Mouse (Mus musculus) olfactory bulb, adult 2 months (tissue): ENCODE measurements around the gene Gm28053. TPM values are rescaled to one million over a fixed set of nuclear protein-coding genes. Genes with fewer than 3 reads are reported as not detected.

ENCODE experiments used
- H3K27ac ChIP-seq: fragments of 200-500 bp; 2 replicates; pipeline ENCODE4 v1.5.1; 2012; ENCODE audit warnings: low read depth, low read length; ENCODE audit not compliant: insufficient read depth
- H3K4me1 ChIP-seq: fragments of 200-500 bp; 2 replicates; pipeline ENCODE4 v1.6.1; 2012; ENCODE audit warnings: low read length; ENCODE audit not compliant: control insufficient read depth, insufficient read depth
- H3K4me3 ChIP-seq: fragments of 200-500 bp; 2 replicates; pipeline ENCODE4 v1.5.1; 2012; ENCODE audit warnings: mild to moderate bottlenecking, low read depth, low read length, moderate library complexity; ENCODE audit not compliant: insufficient read depth
- CTCF ChIP-seq: fragments of 200-500 bp; IDR thresholded peaks from 2 replicates; pipeline ENCODE4 v1.5.1; 2012; ENCODE audit warnings: low read depth, mild to moderate bottlenecking, low read length, moderate library complexity; ENCODE audit not compliant: insufficient read depth
- POLR2A ChIP-seq: fragments of 200-500 bp; IDR thresholded peaks from 2 replicates; pipeline ENCODE4 v1.6.1; 2012; ENCODE audit warnings: mild to moderate bottlenecking, low read depth, low read length, moderate library complexity; ENCODE audit not compliant: insufficient read depth
- WGBS: fragments of 180-500 bp; shearing (Covaris S2); methylation state at CpG from one replicate; pipeline ENCODE4 v1.1.7; 2018; 5-methylcytosine and 5-hydroxymethylcytosine counted together
- polyA plus RNA-seq: library from polyadenylated mRNA; stranded (reverse); fragments of >200 nt; gene quantifications from 2 replicates; pipeline ENCODE4 v1.2.4, GENCODE M21; 2012; ENCODE audit warnings: low replicate concordance; ENCODE audit not compliant: missing spikeins, insufficient read depth, insufficient read length

Gm28053 gene
- polyA plus RNA-seq, 1 experiment = not detected

DNA sequence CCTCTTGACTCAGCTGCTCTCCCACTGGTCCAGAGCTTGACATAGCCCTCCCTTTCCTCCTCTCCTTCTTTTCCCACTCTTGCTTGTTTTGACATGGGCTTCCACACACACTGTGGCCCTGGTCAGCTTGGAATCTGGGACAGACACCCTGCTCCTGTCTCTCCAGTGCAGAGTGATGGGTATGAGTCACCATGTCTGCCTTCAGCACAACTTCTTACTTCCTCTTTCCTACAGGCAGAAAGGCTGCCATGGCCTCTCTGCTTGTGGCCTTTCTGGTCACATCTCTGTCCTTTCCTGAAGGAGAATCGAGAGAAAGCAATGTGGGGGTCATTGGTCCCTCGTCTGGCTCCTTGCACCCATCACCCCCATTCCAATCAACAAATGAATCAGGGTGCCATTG lies 31.3 kb upstream of the Gm28053 start:
- Histone ChIP-seq H3K4me1 (no peaks in the 10 kb centered on the region), H3K27ac (no peak overlapping the region), H3K4me3 (no peak overlapping the region)
- 84% methylated on average over 2 of the region's 2 CpGs for WGBS
- TF ChIP-seq CTCF (no peak), POLR2A (no peak)

DNA sequence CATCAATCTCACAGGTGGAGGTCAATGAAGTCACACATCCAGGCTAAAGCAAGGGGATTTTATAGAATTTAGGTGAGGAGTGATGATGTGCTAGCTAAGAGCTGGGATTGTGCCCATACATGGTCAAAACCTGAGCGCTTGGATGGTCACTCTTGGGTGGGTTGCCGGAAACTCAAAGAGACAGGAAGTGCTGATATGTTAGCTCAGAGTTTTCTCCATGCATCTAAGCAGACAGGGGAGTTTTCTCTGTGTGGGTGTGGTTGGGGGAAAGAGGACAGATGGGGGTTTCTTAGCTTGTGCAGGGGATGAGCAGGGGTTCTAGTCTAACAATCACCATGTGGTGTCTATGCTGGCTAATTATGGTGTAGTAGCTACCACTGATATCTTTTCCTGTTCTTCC lies 29.1 kb upstream of the Gm28053 start:
- WGBS = 91% methylated on average over 2 of the region's 2 CpGs
- no peak for TF ChIP-seq CTCF
- no peak for TF ChIP-seq POLR2A
- no peaks in the 10 kb centered on the region for H3K4me1 ChIP-seq
- no peak overlapping the region for H3K27ac ChIP-seq
- H3K4me3 ChIP-seq = no peak overlapping the region

DNA sequence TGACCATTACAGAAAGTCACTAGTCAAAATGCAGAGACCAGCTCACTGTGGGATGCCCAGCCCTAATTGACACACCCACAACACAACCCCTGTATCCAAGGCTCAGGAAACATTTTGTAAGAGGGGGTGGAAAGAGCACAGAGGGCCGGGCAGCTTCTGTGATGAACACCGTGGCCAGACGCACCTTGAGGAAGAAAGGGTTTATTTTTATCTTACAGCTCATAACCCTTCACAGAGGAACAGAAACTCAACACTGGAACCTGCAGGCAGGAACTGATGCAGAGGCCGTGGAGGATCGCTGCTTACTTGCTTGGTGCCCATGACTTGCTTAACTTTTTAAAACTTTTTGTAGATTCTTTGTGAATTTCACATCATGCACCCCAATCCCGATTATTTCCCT lies 25.4 kb upstream of the Gm28053 start:
- TF ChIP-seq POLR2A (no peak), CTCF (no peak)
- H3K4me3 ChIP-seq = no peak overlapping the region
- no peak overlapping the region for H3K27ac ChIP-seq
- WGBS = 84% methylated on average over 6 of the region's 6 CpGs
- no peaks in the 10 kb centered on the region for H3K4me1 ChIP-seq

DNA sequence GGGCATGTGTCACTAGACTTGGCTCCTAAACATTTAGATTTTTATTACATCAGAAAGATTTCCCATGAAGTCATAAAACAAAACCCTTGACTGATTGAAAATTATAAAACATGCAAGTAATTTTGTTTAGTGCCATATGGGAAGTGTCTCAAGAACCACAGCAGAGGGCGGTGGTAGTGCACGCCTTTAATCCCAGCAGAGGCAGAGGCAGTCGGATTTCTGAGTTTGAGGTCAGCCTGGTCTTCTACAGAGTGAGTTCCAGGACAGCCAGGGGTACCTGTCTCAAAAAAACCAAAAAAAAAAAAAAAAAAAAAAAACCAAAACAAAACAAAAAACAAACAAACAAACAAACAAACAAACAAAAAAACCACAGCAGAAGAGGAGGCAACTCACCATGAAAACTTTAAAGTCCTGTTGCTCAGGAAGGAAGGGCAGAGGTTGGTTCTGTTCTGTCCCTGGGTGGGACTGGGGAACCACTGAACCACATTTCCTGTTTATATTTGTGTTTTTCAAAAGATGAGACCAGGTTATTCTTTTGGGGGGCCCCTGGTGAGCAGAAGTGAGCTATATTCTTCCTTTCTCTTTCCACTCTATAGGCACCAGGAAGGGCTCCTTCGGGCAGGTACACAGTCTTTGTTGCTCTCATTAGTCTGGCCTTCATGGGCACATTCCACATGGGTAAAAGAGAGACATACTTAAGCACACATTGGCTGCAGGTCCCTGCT lies 21.4 kb upstream of the Gm28053 start:
- H3K27ac ChIP-seq = no peak overlapping the region
- no peak for TF ChIP-seq POLR2A
- no peak for TF ChIP-seq CTCF
- no peaks in the 10 kb centered on the region for H3K4me1 ChIP-seq
- WGBS = 75% methylated on average over 4 of the region's 4 CpGs
- H3K4me3 ChIP-seq = no peak overlapping the region

DNA sequence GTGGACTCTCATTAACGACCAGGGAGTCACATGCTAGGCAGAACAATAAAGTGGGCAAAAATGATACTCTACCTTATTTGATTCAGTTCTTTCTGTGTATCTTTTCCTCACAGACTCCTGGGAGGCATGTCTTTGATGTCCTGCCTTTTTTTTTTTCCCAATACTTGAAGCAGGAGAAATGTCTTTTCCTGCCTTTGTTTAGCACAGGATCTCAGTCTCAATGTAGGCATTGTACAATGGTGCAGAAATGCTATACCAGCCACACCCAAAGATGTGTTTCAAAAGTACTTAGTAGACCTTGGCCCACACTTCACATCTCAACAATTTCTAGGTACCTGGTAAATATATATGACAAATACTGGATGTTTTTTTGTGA lies 20.9 kb upstream of the Gm28053 start:
- H3K4me3 ChIP-seq = no peak overlapping the region
- H3K4me1 ChIP-seq = no peaks in the 10 kb centered on the region
- 27% methylated on average over 1 of the region's 1 CpGs for WGBS
- no peak for TF ChIP-seq POLR2A
- H3K27ac ChIP-seq = no peak overlapping the region

DNA sequence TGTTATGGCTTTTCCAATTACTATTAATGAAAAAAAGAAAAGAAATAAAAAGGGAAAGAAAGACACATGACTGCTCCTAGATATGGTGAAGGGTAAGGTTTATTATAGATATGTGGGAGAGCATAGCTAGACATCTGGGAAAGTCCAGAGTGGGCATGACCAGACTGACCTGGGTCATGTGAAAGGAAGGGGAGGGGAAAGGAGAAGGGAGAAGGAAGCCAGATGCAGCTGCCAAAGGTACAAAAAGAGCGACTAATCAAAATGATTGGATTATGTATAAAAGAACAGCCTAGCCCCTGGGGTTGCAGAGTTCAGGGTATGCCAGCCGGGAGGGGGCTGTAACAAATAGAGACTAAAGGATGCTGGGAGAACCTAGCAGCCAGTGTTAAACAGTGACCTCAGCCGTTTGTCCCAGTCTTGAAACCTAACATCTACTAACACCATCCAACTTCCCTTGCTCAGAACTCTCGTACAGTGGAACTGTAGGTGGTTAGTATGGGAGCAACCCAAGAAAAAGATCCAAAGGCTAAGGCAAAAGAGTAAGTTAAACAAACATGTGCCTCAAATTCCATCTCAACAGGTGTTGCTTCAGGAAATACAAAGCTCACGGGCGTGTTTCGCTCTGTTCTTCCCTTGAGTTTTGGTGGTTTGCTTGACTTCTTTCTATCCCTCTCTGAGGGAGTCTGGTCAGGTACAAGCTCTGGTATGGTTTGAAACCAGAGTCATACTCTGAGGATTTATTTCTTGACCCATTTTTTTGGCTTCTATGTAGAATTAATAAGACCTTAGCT lies 20.1 kb upstream of the Gm28053 start:
- WGBS = 73% methylated on average over 7 of the region's 7 CpGs
- Histone ChIP-seq H3K27ac (no peak overlapping the region), H3K4me3 (no peak overlapping the region), H3K4me1 (no peaks in the 10 kb centered on the region)
- TF ChIP-seq CTCF = no peak
- TF ChIP-seq POLR2A = no peak

DNA sequence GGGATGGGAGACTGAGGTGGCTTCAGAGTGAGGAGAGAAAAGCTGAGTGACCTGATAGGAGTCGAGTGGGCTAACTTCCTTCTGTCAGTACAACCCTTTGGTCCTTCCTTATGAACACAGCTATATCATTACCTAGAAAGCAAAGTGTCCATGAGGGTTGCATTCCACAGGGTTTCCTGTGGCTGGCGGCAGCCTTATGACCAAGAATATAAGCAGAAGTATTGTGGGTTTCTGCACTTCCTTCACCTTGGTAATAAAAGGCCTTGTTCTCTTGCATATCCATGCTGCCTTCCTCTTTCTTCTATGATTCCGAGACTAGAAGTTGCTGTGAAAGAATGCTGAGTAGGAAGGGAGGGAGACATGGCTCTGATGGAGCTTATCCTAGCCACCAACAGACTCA lies 19.5 kb upstream of the Gm28053 start:
- H3K4me1 ChIP-seq = no peaks in the 10 kb centered on the region
- WGBS = 85% methylated on average over 3 of the region's 3 CpGs
- no peak for TF ChIP-seq POLR2A
- no peak for TF ChIP-seq CTCF

DNA sequence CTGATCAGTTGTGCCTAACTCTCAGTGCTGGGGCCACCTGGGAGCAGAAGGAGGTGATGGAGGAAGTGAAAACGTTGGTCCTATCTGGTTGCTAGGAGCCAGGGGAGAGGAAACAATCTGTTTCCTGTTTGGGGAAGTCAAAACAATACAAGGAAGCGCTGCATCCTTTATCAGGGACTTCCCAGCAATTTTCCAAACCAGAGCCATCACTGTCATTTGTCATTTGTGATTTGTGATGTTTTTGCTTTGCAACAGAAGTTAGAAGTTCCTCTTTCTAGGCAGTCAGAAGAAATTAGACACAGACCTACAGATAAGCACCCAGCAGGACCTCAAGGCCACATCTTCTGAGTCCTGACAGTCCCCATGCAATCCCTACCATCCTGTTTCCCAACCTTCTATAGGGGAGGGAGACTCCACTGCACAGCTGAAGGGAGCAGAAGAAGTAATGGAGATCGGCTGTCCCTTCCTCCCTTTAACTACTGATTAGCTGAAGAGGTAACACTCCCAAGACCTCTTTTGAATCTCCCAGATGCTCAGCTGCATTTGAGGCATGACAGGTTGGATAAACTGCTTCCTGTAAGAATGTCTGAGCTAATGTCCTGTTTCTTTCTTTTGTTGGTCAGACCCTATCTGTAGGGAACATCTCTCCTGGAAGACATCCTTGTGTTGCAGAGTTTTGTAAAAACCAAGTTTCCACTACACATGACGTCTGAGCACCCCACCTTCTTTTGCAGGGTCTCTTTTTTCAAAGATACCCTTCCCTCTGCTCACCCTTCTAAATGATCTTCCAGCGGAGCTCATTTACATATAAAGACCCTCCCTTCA lies 17.9 kb upstream of the Gm28053 start:
- TF ChIP-seq POLR2A (no peak), CTCF (no peak)
- H3K4me3 ChIP-seq = no peak overlapping the region
- H3K27ac ChIP-seq = no peak overlapping the region
- no peaks in the 10 kb centered on the region for H3K4me1 ChIP-seq
- 63% methylated on average over 5 of the region's 5 CpGs for WGBS

More for the DNA sequence above, 19.5 kb upstream of the Gm28053 start:
- no peak overlapping the region for H3K4me3 ChIP-seq
- no peak overlapping the region for H3K27ac ChIP-seq

DNA sequence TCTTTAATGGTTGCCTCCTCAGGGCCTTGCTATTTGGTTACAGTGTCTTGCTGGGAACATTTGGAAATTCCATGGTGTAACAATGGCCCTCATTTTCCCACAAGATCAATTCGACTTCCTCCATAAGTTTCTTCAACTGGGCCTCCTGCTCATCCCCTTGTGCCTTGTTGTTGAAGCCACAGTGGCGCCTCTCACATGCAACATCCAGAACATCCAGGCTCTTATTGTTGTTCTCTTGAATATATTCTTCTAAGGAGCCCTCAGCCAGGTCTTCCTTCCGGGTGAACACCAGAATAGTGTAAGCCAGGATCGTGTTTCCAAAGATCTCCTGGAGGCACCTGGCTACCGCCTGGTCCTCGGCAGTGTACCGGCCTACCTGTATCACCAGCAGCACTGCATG lies 16.3 kb upstream of the Gm28053 start:
- Histone ChIP-seq H3K4me3 (no peak overlapping the region), H3K4me1 (no peaks in the 10 kb centered on the region), H3K27ac (no peak overlapping the region)
- 87% methylated on average over 7 of the region's 7 CpGs for WGBS
- TF ChIP-seq CTCF (no peak), POLR2A (no peak)
